Mouse (Mus musculus): ENCODE results near the gene Lsg1.

Gene Lsg1

GRCm38 (mm10) chr16:30587494-30588327, at the start of gene Lsg1:
Gene Lsg1, minus strand, starts transcription at chr16:30587592.
- in situ Hi-C loops (cut with MboI, MseI), result no loop called here

DNA sequence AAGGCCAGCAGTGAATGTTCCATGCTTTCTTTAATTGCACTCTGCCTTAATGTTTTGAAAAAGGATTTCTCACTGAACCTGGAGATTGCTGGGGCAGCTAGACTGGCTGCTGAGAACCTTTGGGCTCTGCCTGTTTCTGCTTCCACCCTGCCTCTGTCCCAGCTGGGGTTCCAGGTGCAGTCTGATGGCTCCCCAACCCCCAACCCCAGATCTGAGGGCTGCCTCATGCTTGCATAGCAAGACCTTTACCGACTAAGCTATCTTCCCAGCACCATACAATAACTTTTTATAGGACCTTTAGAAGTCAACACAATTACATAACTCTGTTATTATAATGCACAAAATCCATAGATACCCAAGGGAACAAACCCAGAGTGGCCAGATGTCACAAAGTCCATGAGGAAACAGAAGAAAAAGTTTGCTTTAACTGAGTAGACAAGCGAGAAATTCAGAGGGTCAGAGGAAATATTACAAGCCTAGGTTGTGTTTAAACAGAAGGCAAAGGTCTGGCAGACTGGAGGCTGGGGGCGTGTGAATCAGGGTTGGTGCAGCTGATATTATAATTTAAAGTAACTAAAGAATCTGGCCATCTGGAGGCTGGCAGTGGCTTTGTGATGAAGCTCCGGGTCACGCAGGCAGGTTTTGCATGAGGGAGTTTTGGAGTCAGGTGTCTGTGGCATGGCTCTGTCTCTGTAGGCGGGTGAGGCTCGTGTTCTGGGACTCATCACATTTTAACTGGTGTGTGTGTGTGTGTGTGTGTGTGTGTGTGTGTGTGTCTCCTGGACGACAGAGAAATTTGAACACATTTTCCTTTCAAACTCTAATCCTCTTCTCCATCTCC, 46.7 kb upstream of the Lsg1 start:
- in situ Hi-C loops (cut with MboI, MseI), result no loop called here

GRCm38 (mm10) chr16:30629509-30629908, 42.1 kb upstream of the Lsg1 start:
- in situ Hi-C loops (cut with MboI, MseI), result no loop called here

DNA sequence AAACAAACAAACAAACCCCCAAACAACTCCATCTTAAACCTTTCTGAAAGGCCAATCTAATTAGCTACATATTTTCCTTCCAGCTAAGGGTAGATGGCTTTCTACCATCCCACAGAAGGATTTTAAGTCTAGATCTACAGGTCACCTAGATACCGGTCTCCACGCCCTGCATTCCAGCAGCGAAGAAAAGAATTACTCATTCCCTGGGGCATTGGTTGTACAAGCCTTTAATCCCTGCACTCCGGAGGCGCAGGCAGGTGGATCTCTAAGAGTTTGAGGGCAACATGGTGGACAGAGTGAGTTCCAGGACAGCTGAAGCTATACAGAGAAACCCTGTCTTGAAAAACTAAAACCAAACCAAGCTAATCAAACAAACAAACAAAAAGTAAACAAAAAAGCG, 41.0 kb upstream of the Lsg1 start:
- in situ Hi-C loops (cut with MboI, MseI), result no loop called here

GRCm38 (mm10) chr16:30627586-30628337, 40.4 kb upstream of the Lsg1 start:
- in situ Hi-C loops (cut with MboI, MseI), result no loop called here

DNA sequence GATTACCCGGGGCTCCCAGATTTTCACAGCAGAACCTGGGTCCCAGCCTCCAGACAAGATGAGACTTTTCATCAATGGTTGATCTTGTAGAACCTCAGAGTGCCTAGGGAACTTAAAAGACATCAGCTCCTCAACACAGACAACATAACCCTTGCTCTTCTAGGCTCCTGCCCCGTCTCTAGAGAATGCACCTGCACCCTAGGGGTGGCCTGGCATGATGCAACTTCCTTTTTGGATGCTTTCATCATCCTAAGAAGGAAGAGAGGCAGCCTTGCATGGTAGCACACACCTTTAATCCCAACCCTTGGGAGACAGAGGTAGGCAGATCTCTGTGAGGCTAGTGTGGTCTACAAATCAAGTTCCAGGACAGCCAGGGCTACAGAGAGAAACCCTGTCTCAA, 37.2 kb upstream of the Lsg1 start:
- in situ Hi-C loops (cut with MboI, MseI), result no loop called here

DNA sequence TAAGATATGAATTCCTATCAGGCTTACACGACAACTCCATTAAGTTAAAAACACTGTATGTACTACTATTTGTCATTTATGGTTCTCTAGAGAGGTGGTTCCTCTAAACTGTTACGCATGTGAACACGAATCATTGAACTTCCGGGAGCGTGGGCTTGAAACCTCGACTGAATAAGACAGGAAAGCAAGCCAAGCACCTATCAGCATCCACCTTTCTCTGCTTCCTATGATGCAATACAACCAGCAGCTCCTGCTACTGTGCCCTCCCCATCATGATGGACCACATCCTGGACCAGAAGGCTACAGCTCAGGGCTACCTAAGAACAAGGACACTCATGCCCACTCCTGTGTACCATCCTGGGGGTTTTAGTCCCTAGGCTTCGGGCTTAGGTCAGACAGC, 36.3 kb upstream of the Lsg1 start:
- in situ Hi-C loops (cut with MboI, MseI), result no loop called here

- in situ Hi-C loops (cut with MboI, MseI), result no loop called here
Measured at GRCm38 (mm10) chr16:30616281-30616680, 28.9 kb upstream of the Lsg1 start.

- in situ Hi-C loops (cut with MboI, MseI), result no loop called here
Measured at GRCm38 (mm10) chr16:30614705-30615317, 27.4 kb upstream of the Lsg1 start.

DNA sequence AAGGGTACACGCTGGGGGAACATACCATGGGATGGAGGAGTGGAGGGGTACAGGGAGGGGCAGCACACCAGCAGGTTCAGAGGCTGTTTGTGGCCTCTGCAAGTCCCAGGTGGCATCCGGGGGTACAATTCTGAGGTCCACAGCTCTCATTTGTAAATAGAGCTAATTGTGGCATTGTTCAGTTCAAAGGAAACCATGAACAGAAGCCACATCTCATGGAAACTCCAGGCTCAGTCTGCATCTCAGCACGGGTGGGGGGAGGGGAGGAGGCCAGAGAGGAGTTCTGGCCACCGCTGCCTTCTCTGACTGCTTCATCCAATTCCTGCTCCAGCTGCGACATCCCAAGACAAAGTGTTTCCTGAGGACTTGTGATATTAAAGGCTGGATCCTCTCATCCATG, 26.7 kb upstream of the Lsg1 start:
- in situ Hi-C loops (cut with MboI, MseI), result no loop called here

DNA sequence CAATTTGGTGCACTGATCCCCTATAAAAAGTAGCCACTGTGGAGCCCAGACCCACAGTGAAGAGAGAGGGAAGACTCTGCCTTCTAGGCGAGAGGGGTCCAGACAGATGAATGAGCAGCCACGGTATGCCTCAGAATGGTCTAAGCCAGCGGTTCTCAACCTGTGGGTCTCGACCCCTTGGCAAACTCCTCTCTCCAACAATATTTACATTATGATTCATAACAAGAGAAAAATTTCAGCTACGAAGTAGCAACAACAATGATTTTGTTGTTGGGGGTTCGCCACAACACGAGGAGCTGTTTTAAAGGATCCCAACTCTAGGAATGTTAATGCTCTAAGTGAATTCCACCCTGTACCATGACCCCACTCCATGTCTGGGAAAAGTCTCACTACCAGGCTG, 25.7 kb upstream of the Lsg1 start:
- in situ Hi-C loops (cut with MboI, MseI), result no loop called here

DNA sequence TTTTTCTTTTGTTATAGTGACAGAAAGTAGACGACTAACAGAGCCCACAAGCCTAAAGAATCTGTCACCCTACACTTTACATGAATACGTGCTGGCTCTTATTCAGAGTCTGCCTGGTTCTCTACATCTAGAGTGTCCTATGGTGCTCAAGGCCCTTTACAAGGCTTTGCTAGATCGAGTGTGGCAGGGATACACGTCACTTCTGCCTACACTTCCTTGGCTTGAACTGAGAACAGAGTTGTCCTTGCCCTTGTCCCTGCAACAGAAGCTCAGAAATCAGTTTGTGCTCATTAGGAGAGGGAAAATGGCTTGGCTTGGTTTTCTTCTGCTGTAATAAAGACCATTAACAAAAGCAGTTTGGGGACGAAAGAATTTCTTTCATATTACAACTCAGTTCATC, 23.9 kb upstream of the Lsg1 start:
- in situ Hi-C loops (cut with MboI, MseI), result no loop called here

GRCm38 (mm10) chr16:30607868-30608267, 20.5 kb upstream of the Lsg1 start:
- in situ Hi-C loops (cut with MboI, MseI), result no loop called here

- in situ Hi-C loops (cut with MboI, MseI), result no loop called here
Measured at GRCm38 (mm10) chr16:30605528-30605927, 18.1 kb upstream of the Lsg1 start.

GRCm38 (mm10) chr16:30604807-30605137, 17.4 kb upstream of the Lsg1 start:
- in situ Hi-C loops (cut with MboI, MseI), result no loop called here

DNA sequence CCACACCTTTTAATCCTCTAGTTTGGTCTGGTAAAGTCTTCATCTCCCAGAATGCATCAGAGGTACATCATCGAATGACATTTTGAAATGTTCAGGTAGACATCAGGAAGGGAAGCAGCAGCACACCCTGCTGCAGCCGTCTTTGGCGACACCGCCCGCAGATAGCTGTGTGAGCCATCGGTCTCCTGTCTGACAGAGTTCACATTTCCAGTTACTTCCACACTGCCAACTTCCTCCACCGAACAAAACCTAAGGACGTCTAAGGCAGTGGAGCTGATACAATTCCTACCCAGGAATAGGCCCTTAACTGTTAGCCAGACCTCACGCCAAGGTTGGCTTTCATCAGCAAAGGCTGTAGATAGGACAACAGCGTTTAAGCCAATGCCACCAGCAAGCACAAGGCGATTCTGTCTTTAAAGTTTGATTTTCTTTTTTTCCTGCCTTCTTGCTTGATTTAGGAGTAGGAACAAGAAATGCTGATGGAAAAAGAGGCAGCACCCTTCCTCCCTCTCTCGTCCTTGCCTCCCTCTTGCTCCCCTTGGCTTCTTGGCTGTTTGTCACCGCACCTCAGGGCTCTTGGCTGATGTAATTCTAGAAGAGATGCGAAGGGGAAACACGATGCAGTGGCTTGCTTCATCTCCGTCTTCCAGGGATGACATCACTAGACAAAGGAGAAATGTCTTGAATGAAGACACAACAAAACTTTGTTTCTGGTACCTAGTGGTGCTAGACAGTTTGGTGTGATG, 16.8 kb upstream of the Lsg1 start:
- in situ Hi-C loops (cut with MboI, MseI), result no loop called here

DNA sequence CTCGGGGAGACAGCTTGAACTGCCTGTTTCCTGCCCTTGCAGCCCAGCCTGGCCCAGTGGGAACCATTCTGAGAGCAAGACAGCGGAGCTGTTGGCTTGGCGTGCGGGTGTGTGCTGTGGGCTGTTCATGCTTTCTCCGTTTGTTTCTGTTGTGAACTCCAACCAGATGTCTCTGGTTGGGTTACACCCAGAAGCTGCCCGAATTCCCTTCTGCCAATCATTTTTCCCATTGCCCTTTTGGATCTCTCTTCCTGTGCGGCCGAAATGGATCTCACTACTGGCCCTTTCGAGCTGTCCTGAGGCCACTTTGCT, 16.1 kb upstream of the Lsg1 start:
- in situ Hi-C loops (cut with MboI, MseI), result no loop called here

- in situ Hi-C loops (cut with MboI, MseI), result no loop called here
Measured at GRCm38 (mm10) chr16:30602684-30603530, 15.5 kb upstream of the Lsg1 start.

GRCm38 (mm10) chr16:30601946-30602345, 14.6 kb upstream of the Lsg1 start:
- in situ Hi-C loops (cut with MboI, MseI), result no loop called here

DNA sequence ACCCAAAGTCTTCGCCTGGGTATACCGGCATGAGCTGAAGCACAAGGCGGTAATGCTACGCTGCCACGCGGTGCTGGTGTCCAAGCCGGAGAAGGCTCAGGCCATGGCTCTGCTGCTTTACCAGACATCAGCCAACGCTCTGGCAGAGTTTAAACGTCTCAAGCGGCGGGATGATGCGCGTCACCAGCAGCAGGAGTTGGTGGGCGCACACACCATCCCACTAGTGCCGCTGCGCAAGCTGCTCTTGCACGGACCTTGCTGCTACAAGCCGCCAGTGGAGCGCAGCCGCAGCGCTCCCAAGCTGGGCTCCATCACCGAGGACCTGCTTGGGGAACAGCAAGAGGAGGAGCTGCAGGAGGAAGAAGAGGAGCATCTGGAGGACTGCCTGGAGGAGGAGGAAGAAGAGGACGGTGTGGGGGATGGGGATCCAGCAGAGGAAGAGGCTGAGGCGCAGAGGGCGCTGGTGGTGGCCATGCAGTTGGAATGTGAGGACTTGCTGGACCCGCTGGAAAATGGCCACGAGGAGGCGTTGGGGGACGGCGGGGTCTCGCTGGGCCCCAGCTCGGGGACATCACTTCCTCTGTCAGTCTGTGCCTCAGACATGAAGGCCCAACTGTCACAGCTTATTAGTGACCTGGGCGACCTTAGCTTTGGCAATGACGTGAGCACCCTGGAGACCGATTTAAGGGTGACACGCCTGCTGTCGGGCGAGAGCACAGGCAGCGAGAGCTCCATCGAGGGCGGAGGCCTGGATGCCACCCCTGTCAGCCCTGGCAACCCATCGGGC, 13.8 kb upstream of the Lsg1 start:
- in situ Hi-C loops (cut with MboI, MseI), result no loop called here
